Mouse (Mus musculus): ENCODE measurements around the gene Synpo2l. TPM values are rescaled to one million over a fixed set of nuclear protein-coding genes. Genes with fewer than 3 reads are reported as not detected.

The Synpo2l gene
- total RNA-seq, 2 experiments from 2014 or later = 0.15 TPM

DNA sequence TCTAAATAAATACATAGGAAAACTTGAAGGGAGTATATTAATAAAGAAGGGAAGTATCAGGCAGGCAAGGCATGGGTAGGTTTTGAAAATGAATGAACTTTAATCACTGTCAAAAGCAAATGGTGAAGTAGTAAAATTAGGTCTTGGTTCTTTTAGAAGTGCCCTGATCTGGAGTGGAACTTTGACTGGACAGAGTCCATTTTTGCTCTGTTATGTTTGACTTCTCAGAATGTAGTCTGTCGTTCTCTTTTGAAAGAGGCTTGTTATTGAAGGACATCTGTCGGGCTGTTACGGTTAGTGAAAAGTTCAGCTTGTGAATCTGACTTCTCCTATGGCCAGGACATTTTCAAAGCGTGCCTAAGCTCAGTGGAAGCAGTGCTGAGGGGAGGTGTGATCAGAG lies 9.8 kb upstream of the Synpo2l start:
- DNase-seq = no peak

DNA sequence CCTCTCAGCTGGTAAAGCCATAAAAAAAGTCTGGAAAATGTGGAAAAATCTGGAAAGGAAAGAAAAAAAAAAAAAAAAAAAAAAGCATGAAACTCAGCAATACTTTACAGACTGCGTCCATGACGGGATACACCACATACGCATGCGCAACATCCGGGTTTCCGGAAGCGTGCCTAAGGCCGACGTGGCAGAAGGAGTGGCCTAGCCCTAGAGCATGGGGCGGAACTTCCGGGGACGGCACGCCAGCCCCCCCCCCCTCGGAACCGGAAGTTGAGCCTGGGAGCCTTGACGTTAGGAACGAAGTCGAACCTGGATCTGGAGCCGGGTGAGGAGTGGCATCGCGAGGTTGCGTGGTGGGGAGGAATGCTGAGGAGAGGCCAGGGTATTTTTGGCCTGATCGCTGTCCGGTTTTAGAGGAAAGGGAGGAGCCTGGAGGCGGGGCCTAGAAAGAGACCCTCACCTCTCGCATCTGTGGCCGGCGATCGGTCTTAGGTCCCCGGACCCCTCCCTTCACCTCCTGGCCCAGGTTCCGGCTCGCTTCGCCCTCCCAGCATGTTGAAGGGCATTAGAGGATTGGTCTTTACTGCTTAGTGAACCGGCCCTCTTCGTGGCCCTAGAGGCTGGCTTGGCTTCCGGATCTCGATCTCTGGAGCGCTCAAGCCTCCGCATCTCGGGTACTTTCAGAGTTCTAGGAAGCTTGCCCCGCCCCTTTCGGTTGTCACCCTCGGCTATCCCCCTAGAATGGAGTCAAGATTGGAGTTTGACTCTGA lies 6.1 kb upstream of the Synpo2l start, which contains the start of gene Sec24c:
Gene Sec24c, plus strand, starts transcription at position 245 of the 770 bp plus-strand sequence.
- DNase-seq = peak; percentile 96 to 97

DNA sequence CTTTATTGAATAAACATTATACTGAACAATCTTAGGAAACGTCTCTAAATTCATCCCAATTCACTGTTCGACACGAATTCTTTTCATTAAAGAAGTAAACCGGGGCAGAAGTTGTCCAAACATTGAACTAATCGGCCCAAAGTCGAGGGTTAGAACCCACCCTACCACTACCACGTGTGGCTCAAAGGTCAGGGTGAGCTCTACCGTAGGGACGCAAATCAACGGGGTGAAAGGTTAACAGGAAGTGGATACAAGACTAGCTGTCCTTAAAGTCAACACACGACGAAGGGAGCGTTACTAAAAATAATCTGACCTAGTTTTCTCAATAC lies 5.5 kb upstream of the Synpo2l start:
- DNase-seq = peak in 1 of 2 experiments; percentile 44

DNA sequence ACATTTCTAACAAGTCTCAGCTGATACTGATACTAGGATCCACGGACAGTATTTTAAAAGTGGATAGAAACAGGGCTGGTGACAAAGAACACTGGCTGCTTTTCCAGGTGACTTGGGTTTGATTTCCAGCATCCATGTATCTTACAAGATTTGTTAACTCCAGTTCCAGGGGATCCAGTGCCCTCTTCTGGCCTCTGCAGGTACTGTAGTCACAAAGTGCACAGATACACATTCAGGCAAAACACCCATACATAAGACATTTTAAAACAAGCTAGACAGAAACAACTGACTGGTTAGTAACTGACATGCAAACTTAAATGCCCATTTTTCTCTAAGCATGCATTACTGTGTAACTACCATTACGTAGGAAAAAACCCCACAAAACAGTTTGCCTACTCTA lies 4.8 kb upstream of the Synpo2l start:
- DNase-seq = no peak

DNA sequence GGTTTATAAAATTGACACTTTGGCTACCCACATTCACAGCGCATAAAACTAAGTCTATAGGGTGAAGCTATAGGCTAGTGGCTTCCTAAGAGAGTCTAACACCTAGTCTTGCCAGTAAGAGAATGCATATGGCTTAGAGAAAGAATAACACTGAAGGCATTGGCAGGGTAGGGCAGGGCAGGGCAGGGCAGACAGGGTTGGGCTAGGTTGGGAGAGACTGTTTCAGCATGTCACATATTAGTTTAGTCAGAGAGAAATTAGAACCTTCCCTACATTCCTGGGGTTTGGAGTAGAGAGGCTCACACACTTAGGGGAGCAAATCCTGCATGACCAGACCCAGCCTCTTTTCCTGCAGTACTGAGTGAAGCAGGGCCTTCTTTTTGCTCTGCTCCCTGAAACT lies 685 bp downstream of the Synpo2l start:
- DNase-seq = no peak

DNA sequence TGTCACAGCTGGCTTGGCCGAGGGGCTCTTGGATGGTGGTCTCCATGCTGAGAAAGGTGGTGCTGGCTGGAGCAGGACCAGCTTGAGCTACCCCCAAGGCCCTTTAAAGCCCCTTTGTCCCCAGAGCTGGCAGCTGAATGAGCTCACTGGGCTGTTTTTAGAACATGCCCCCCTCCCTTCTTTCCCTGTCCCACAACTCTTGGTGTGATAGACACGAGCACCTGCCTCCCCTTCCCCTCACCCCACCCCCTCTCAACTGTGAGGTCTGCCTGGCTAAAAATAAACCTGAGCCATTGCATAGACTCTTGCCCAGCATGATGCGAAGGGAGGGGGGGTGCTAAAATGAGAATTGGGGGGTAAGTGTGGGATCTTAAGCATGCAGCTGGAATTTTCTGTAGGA lies 3.7 kb downstream of the Synpo2l start:
- no peak for DNase-seq

DNA sequence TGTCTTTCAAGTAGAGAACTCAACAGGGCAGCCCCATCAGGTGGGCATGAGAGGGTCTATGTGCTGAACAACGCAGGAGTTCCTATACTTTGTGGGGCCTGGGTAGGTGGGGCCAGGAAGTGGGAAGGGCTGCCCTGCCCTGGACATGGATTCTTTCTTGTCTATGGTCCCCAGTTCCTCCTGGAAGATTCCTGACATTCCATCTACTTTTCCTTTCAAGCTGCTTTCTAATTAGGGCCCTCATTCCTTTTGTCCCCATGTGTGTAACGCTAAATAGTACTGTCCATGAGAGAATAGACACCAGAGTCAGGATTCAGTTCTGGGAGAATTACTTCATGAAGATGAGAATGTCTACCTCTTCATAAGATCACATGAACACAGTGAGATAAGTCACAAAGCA lies 4.6 kb downstream of the Synpo2l start:
- no peak for DNase-seq

DNA sequence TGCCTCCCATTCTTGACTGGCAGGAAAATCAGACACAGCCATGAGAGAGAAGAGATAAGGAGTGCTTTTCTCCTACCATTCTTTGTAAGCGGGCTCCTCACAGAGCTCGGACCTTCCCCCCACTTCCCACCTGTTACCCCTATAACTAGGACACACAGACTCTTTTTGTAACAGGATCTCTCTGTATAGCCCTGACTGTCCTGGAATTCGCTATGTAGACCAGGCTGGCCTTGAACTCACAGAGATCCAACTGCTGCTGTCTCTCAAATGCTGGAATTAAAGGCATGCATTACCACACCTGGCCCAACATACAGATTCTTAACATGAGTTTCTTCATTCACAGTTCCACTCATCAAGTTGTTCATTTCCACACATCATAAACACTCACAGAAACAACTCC lies 5.4 kb downstream of the Synpo2l start:
- no peak for DNase-seq

DNA sequence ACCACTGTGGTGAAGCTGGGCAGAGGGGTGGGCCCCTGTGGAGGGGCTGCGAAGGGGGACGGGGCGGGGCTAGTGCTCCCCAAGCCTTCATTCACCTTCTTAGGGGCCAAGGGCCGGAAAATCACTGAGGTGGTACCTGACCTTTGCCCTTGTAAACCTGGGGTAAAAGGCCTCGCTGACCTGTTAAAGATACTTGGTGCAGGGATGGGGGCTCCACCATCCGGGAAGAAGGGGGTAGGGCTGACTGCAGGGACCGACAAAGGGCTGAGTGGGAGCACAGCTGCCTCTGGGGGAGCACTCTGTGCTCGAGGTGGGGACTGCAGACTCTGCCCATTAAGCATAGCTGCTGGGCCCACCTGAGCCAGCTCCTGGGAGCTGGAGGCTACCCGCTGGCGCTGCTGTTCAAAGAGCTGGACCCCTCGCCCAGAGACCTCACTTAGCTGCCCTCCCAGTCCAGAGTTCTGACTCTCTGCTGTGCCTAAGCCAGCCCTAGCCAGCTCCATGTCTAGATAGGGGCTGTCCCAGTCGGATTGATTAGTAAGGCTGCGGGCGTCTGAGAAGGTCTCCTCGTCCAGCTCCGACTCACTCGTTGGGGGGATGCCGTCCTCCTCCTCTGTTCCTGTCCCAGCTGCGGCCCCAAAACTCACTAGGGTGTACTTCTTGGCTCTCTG lies 6.4 kb downstream of the Synpo2l start:
- DNase-seq = peak in 1 of 2 experiments; percentile 23

DNA sequence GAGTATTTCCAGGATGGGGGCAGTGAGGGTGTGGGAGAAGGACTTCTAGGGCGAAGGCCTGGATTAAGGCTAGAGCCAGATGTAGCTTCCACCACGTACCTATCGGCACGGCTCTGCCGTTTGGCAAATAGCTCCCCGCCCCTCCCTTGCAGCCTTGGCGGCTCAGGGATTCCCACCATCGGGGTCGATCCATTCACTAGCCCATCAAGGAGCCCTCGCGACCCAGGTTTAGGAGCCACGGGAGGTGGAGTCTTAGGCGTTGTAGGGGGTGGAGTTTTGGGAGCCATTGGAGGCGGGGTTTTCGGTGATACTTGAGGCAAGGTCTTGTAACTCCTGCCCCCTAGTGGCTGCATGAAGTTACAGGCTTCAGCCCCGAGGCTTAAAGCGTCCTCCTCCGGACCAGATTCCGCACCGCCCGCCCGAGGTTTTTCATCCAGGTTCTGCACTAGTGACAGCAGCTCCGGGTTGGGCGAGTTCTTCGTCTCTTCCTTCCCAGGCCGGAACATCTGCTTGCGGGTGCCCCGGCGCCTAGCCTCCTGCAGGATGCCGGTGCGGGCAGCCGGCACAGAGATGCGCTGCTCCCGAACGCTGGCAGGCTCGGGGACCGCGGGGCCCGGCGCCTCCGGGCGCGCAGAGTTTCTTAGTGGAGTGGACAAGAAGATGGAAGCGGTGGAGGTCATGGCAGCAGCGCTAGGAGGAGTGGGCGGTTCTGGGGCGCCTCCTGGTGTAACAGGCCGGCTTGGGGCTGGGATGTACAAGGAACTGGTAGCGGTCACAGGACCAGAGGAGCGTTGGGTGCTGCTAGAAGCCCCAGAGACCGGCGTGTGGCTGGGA lies 7.1 kb downstream of the Synpo2l start:
- peak; percentile 91 to 92 for DNase-seq

DNA sequence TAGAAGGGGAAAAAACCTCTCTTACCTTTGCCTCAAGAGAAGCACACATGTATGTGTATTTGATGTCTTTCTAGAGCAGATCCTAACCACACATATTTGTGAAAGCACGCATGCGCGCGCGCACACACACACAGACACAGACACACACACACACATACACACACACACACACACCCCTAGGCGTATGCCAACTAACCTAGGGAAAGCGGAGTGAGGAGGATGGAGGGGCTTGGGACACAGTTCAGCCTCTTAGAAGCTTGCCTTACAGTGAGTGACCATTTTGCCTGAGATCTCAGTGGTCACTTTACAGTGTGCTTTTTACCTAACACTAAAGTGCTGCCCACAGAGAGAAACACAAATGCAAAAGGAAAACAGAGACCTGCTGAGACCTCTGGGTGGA lies 8.5 kb downstream of the Synpo2l start:
- DNase-seq = no peak

DNA sequence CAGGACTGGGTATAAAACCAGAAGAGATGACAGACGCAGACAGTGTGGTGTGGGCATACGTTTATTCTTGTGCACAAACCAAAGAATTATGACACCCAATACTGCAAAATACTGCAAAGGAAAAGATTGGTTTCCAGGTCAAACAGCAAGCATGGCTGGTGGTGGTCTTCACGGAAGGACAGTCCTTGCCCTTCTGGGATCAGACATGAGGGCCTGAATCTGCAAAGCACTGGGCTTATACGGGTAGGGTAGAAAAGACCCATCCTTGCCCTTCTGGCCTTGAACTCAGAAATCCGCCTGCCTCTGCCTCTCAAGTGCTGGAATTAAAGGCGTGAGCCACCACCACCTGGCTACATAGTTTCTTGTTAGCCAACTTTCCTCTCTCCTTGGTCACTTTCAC lies 9.3 kb downstream of the Synpo2l start:
- DNase-seq = no peak

DNA sequence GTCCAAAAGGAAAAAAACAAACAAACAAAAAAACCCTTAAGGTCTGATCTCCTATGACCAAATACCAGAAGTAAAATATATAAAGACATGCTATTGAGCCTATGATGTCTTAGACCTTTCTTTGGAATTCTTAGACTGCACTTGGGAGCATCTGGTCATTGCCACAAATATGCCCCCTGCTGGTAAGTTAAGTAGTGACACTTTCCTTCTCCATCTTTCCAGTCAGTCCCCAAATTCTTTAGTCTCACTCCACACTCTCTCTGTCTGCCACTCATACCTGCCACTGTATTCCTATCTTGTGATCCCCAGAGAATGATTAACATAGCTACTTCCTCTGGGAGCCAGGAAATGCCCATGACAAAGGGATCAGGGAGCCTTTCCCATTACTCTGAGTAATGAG lies 9.8 kb downstream of the Synpo2l start:
- peak in 1 of 2 experiments; percentile 34 for DNase-seq

DNA sequence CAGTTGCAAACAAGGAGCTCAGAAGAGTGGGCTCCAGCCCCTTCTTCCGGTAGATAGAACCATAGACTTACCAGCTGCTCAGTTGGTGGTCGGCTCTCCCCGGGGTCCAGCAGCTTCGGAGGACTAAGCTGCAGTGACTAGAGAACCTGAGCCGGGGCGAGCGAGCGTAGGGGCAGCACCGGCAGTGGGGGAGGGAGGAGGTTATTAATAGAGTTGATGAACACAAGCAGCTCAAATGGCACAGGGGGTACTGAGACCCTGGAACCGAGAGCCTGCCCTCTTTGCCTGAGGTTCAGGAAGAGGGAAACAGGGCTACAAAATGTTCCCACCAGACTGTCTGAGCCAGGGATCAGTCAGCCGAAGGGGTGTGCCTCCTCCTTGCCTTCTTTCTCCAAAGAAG lies 11.8 kb downstream of the Synpo2l start, which contains the start of gene Myoz1:
Gene Myoz1, minus strand, starts transcription at position 180 of the 400 bp plus-strand sequence.
- no peak for DNase-seq

DNA sequence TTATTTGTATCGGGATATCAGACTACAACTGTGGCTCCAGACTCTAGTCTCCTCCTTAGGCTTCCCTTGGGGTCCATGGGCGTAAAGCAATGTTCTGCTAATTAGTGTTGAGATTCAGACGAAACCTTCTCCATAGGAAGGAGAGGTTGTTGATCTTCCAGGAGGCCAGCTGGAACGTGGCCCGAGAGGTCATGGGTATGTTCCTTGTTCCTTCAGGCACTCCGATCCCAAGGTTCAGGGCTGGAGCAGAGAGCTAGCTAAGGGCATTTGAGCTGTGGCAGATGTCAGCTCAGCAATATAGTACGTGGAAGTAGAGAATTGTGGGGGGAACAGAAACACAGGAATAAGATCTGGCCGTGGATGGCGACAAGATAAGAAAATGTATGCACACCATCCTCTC lies 12.4 kb downstream of the Synpo2l start:
- DNase-seq = no peak

DNA sequence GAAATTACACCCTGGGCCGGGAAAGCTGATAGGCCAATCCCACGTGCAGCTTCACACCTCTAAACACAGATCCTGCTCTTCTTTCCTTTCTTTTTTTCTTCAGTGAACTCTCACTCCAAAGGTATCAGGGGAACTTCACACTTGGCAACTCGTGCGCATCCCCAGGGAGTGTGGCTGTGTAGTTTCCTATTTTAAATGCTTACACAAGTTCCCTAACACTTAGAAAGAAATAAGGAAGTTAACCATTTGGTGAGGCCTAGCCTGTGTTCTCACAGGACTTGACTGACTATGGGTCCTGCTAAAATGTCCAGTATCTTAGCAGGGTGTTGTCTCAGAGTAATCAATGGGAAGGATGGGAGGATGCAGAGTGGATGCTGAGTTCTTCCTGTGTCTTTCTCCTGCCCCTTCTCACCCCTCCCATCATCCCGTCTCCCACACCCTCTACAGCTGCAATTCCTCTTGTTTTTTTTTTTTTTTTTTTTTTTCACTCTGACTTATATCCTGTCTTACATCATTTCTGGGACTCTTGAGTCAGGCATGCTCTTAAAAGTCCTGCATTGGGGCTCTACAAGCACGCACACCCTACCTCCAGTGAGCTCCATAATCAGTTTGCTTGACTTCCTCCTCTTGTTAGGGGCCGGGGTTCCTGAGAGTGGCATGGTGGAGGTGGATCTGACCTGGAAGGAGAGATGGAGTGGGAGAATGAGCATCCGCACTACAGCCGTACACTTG lies 13.3 kb downstream of the Synpo2l start:
- DNase-seq = no peak

DNA sequence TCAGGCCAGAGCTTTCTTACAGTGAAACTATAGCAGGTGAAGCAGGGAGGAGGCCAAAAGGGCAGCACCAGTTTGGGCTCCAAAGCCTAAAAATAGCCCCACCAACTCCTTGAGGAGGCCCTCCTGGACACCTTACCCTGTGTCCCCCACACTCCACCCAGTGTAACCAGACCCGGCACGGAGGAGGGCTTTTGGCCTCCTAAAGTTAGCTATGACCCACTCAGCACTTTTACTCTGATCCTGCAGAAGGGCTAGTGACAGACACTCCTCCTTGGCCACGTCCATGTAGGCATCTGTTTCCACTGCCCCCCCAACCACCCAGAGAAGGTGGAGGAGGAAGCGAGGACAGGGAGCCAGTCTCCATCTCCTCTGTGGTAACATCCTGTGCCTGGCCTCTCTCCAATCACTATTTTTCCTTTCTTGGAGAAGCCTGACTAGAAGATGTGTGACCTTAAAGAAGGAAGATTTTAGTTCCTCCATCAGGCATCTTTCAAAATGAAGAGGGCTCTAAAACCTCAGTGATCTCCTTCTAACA lies 16.4 kb downstream of the Synpo2l start:
- no peak for DNase-seq

DNA sequence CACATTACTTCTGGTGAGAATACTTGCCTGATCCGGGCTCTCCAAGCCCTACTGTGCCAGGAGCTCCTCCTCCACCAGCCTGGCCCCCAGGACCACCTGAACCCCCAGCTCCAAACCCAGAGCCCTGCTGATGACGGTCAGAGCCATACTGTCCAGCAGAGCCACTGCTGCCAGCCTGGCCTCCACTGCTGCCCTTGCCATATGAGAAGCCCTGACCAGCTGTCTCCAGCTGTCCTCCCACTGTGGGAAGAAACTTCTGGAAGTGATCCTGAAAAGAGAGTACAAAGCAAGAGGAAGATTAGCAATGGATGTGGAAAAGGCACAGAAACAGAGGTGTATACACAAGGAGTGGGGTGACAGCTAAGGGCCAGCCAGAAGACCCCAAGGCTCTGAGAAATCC lies 17.2 kb downstream of the Synpo2l start:
- DNase-seq = no peak

DNA sequence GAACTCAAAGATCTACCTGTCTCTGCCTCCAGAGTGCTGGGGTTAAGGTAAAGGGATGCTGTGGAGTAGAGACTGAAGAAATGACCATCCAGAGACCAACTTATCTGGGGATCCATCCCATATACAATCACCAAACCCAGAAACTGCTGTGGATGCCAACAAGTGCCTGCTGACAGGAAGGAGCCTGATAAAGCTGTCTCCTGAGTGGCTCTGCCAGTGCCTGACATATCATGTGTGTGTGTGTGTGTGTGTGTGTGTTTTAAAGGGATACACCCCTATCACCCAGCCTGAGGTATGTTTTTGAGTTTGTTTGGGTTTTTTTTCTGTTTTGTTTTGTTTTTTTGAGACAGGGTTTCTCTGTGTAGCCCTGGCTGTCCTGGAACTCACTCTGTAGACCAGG lies 21.8 kb downstream of the Synpo2l start:
- no peak for DNase-seq

DNA sequence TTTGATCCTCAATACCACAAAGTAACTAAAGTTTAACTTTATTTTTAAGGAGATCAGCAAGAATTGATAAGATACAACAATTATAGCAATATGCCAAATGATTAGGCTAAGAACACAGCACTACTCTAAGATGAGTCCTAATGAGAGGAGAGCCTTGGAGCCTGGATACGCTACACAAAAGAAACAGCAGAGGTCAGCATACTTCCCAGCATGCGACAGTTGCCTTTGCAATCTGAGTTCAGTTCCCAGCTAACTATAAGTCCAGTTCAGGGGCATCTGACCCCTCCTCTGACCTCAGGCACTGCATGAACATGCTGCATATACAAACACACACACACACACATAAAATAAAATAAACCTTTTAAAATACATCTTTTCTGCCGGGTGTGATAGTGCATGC lies 22.6 kb downstream of the Synpo2l start:
- no peak for DNase-seq

DNA sequence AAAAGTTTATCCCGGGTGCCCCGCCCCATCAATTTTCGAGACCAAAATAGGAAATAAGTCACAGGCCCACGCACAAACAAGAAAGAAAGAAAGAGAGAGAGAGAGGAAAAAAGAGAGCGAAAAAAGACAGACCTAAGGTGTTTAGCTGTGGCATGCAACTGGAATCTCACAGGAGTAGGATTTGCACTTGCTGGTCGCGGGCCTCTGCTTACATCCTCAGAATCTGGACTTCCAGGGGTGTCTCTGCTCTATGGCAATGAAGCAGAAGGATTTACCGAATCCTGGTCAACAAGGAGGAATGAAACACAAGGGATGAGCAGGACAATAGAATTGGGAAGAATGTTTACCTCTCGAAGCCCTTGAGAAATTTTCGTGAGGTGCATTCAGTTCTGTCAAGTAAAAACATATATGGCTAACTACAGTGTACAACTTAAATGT lies 26.7 kb downstream of the Synpo2l start:
- DNase-seq = no peak
